Mouse (Mus musculus) neutrophil, adult 5-6 weeks (primary cell): ENCODE results near the gene Bcl2l15. TPM values are rescaled to one million over a fixed set of nuclear protein-coding genes. Genes with fewer than 3 reads are reported as not detected.
"Not testable (repeated sequence)": the region's sequence is repeated elsewhere in the genome, so short reads cannot be mapped to it uniquely, and the experiment has no call there.

Experiments
- ATAC-seq: fragments of 151-379, 151-347 bp; 2 replicates; pipeline ENCODE4 v1.8.0; 2017; ENCODE audit warnings: mild to moderate bottlenecking, moderate TSS enrichment; ENCODE audit not compliant: insufficient number of reproducible peaks, poor library complexity, low FRiP score, severe bottlenecking; ENCODE audit errors: extremely low read depth
- total RNA-seq: library from RNA; stranded (forward); fragments of 200-1000 nt; gene quantifications from 2 replicates; pipeline ENCODE4 v1.2.3, GENCODE M21; 2017

Bcl2l15 gene
- total RNA-seq, 1 experiment from 2014 or later = 1.5 TPM

- ATAC-seq = no peak
Measured at GRCm38 (mm10) chr3:103827548-103827947, 4.9 kb upstream of the Bcl2l15 start.

DNA sequence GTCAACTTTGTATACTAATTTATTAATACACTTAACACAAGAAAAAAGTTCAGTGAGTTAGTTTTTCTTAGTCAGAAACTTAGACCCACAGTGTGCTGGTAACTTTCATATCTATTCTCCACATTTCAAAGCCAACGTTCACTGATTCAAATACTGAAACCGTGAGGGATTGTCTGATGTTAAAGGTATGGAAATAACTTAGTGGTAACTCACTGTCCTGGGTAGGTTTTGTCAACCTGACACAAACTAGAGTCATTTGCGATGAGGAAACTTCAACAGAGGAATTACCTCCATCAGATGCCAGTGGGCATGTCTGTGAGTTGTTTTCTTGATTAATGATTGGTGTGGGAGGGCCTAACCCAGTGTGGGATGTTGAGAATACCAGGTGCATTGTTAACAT, 3.4 kb upstream of the Bcl2l15 start:
- ATAC-seq = no peak

GRCm38 (mm10) chr3:103830681-103831080, 1.7 kb upstream of the Bcl2l15 start:
- not testable (repeated sequence) for ATAC-seq

DNA sequence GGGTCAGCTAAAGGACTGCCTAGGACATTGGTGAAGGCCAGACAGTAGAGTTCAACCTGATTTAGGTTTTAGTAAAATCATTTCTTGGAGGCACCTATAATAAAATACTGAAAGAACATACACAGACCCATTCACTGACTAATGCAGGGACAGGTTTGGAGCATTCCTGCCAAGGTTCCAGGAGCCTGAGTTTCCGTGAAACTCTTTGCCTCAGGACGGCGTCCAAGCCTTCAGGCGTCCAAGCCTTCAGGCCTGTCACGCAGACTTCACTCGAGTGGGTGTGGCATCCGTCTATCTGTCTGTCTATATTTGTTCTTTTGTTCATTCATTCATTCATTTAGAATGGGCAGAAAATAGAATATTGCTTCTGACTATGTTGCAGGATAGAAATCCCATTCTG, 1.3 kb upstream of the Bcl2l15 start:
- ATAC-seq = no peak

DNA sequence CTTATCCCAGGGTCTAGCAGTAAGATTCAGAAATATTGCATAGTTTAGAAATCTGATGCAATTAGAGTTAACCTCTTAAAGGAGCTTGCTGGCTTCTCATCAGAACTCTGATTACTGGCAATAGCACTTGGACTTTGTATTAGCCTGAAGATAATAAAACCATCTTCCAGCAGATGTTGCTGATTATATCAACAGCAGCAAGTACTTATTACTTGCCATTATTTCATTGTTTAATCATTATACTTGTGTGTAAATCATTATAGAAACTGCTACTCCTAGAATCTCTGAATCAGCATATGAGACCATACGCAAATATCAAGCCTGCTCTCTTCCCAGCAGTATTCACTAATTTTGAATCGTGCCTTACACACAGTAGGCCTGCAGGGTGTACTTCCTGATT, 1.6 kb downstream of the Bcl2l15 start:
- ATAC-seq = no peak

GRCm38 (mm10) chr3:103835272-103835950, 3.0 kb downstream of the Bcl2l15 start:
- no peak for ATAC-seq

GRCm38 (mm10) chr3:103835951-103836310, 3.5 kb downstream of the Bcl2l15 start:
- ATAC-seq = peak; percentile 56; the same call in 1 of the 2 replicates

GRCm38 (mm10) chr3:103836453-103836852, 4.1 kb downstream of the Bcl2l15 start:
- ATAC-seq = no peak

DNA sequence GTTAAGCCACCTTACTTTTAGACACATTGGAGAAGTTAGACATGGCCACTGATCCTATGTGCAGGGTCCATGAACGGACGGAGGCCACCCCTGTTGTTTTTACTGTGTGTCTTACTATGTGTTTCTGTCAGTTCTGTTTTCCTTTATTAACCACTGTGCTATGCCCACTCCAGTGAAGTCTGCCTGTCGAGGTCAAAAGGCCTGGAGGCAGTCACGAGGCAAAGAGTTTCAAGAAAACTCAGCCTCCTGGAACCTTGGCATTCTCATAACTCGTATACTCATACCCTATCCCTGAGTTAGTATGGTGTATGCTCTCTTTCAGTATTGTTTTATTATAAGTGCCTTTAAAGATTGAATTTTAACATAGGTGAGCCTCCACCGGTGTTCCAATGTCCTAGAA, 7.3 kb downstream of the Bcl2l15 start:
- ATAC-seq = no peak

GRCm38 (mm10) chr3:103840195-103840594, 7.8 kb downstream of the Bcl2l15 start:
- ATAC-seq = not testable (repeated sequence)

- ATAC-seq = not testable (repeated sequence)
Measured at GRCm38 (mm10) chr3:103840946-103841345, 8.5 kb downstream of the Bcl2l15 start.

DNA sequence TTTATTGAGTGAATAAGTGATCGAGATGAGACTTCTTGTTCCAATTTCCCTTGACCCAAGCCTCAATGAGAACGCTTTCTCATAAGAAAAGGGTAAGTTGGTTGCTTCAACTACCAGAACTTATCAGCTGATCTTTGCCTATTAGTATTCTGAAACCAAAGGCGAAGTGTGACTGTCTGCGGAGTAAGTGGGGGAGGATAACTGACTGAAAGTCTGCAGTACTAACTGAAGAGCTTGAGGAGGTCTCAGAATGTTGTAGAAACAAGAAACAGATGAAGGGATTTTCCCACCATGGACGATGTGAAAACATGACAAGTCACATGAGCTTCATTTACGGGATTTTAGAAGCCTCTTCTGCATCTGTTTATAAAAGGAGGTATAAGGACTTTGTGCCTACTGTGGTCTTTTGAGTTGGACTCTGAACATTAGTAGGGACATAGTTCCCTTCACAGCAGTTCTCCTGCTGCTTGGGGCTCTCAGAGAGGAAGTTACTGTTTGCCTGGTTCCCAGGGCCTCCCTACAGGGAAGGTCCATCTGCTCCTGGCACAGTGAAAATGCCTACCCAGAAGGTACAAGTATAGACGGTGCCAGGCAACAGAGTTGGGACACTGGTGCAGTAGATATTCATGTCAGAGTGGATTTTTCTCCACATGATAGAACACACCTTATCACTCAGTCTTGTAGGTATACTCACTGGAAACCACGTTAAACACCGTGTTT, 18.4 kb downstream of the Bcl2l15 start:
- no peak for ATAC-seq

GRCm38 (mm10) chr3:103851481-103851880, 19.1 kb downstream of the Bcl2l15 start:
- ATAC-seq = no peak

DNA sequence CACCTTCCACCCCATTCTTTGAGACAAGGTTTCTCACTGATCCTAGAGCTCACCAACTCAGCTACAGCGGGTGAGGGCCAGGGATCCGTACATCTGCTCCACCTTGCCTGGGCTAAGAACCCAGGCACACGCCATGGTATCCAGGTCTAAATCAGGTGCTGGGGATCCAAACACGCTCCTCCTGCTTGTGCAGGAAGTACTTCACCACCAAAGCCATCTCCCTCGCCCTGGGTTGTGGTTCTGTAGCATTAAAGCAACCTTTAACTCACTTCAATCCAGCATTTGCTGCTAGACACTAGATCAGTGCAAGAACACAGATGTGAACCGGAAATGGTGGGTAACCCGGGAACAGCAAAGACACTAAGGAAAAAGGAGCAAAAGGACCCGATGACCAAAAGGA, 19.5 kb downstream of the Bcl2l15 start:
- no peak for ATAC-seq

- peak; percentile 87 for ATAC-seq
Measured at GRCm38 (mm10) chr3:103852565-103853299, 20.3 kb downstream of the Bcl2l15 start.

- ATAC-seq = no peak
Measured at GRCm38 (mm10) chr3:103853804-103854203, 21.4 kb downstream of the Bcl2l15 start.

- no peak for ATAC-seq
Measured at GRCm38 (mm10) chr3:103857036-103857805, 24.8 kb downstream of the Bcl2l15 start.

- ATAC-seq = no peak
Measured at GRCm38 (mm10) chr3:103857977-103858563, 25.7 kb downstream of the Bcl2l15 start.
